Mouse (Mus musculus) stomach, postnatal 0 days (tissue): ENCODE data around the gene Fxyd3. TPM values are rescaled to one million over a fixed set of nuclear protein-coding genes. Genes with fewer than 3 reads are reported as not detected.

Experiments used
- ATAC-seq: fragments of 200-750 bp; cut with Nextera tagmentation; 2 replicates; pipeline ENCODE4 v1.8.0; 2017; ENCODE audit not compliant: low FRiP score, low TSS enrichment
- DNase-seq: peaks from one replicate; pipeline ENCODE4 v3.0.0-alpha.2; 2016; ENCODE audit warnings: low spot score
- H3K27ac ChIP-seq: fragments of 300-500 bp; sonication (generic); replicated peaks from 2 replicates; pipeline ENCODE4 v1.5.1; 2014; ENCODE audit warnings: mild to moderate bottlenecking, control low read depth
- H3K27me3 ChIP-seq: fragments of 300-500 bp; sonication (generic); 2 replicates; pipeline ENCODE4 v1.6.1; 2014; ENCODE audit warnings: low read length; ENCODE audit not compliant: control insufficient read depth, insufficient read depth
- H3K36me3 ChIP-seq: fragments of 300-500 bp; sonication (generic); 2 replicates; pipeline ENCODE4 v1.6.1; 2014; ENCODE audit warnings: low read length, mixed read lengths; ENCODE audit not compliant: control insufficient read depth, insufficient read depth
- H3K4me1 ChIP-seq: fragments of 300-500 bp; sonication (generic); replicated peaks from 2 replicates; pipeline ENCODE4 v1.6.1; 2014; ENCODE audit warnings: antibody characterized with exemption; ENCODE audit not compliant: control insufficient read depth, insufficient read depth
- H3K4me2 ChIP-seq: fragments of 300-500 bp; sonication (generic); replicated peaks from 2 replicates; pipeline ENCODE4 v1.6.1; 2014; ENCODE audit warnings: low read depth, mild to moderate bottlenecking, control low read depth, moderate library complexity
- H3K4me3 ChIP-seq: fragments of 300-500 bp; sonication (generic); 2 replicates; pipeline ENCODE4 v1.5.1; 2014; ENCODE audit warnings: low read depth, low read length, control low read depth
- H3K9ac ChIP-seq: fragments of 300-500 bp; sonication (generic); 2 replicates; pipeline ENCODE4 v1.6.1; 2014; ENCODE audit warnings: mild to moderate bottlenecking, low read length, control low read depth, mixed read lengths
- H3K9me3 ChIP-seq: fragments of 300-500 bp; sonication (generic); 2 replicates; pipeline ENCODE4 v1.6.1; 2016; ENCODE audit warnings: low read length; ENCODE audit not compliant: control insufficient read depth
- CTCF ChIP-seq: IDR thresholded peaks from 2 replicates; pipeline ENCODE4 v1.5.1; 2016; ENCODE audit warnings: antibody characterized with exemption, low read depth, mild to moderate bottlenecking, moderate library complexity
- EP300 ChIP-seq: optimal IDR thresholded peaks from 2 replicates; pipeline ENCODE3; 2016; ENCODE audit warnings: antibody characterized with exemption
- WGBS: fragments of 180-500 bp; shearing (Covaris S2); extraction: QIAGEN DNeasy Blood & Tissue Kit; methylation state at CpG from one replicate; pipeline ENCODE4 v1.1.7; 2014; 5-methylcytosine and 5-hydroxymethylcytosine counted together
- microRNA-seq: library from miRNA; unstranded; fragments of <30 nt; microRNA quantifications from one replicate; pipeline ENCODE4, GENCODE M21; 2016
- polyA plus RNA-seq: library from polyadenylated mRNA; unstranded; fragments of >200 nt; fragmentation: Nextera tagmentation; extraction: Ambion mirVana; gene quantifications from 2 replicates; pipeline ENCODE4 v1.2.1, GENCODE M21; 2015

Fxyd3 gene
- polyA plus RNA-seq, 1 experiment from 2014 or later = 1,122 TPM

DNA sequence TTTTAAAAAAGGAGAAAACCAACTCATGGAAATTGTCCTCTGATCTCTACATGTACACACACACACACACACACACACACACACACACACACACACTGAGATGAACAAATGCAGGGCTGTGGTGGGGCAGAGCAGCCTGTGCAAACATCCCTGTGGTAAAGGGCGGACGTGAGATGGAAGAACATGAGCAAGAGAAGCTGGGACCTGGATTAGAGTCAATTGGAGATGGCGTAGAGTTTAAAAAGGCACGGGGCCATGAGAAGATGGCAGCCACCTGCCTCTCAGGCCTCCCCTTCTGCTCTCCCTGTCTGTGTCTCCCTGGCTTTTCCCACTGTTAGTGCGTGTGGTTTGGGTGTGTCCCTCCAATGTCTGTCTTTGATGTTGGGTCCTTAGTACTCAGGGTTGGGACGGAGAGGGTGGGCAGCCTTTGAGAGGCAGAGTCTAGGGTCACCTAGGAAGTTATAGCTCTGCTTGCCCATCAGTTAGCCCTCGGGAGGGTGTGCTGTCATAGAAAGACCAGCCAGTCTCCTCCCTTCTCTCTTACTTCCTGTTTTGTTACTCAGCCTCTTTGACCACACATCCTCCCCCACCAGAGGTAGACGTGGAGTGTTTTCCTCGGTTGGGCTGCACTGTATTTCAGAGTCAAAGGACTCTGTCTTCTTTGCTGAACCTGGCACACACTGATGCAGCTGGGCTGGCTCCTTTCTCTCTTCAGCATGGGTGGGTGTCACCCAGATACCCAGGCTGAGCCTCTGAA is 42.9 kb downstream of the Fxyd3 start:
- no peaks in the 10 kb centered on the region for H3K27me3 ChIP-seq
- H3K4me2 ChIP-seq = no peak overlapping the region
- no peaks in the 10 kb centered on the region for H3K9me3 ChIP-seq
- 33% methylated on average over 9 of the region's 9 CpGs for WGBS
- H3K9ac ChIP-seq = no peak overlapping the region
- no peaks in the 10 kb centered on the region for H3K4me1 ChIP-seq
- H3K4me3 ChIP-seq = no peak overlapping the region
- DNase-seq (no peak), ATAC-seq (0 out of 2 replicates have a peak, but pooled peaks have one; percentile 36)
- no peak overlapping the region for H3K27ac ChIP-seq
- TF ChIP-seq EP300 (no peak), CTCF (no peak)
- H3K36me3 ChIP-seq = no peaks in the 10 kb centered on the region

DNA sequence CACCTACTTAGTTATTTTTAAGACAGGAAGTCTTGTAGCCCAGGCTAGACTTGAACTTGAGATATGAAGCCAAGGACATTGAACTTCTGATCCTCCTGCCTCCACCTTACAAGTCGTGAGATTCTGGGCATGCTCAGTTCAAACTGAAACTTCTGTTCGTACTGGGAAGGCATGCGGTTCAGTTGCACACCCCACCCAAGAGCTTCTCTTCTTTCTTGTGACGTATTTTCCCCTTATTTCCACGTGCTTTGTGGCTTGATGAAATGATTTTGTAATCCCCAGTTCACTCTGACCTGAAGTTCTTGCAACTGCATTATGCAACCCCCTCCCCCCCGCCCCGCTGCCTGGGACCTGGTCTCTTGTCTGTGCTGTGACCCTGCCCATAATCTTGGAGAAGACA is 44.8 kb downstream of the Fxyd3 start:
- H3K4me2 ChIP-seq = no peak overlapping the region

DNA sequence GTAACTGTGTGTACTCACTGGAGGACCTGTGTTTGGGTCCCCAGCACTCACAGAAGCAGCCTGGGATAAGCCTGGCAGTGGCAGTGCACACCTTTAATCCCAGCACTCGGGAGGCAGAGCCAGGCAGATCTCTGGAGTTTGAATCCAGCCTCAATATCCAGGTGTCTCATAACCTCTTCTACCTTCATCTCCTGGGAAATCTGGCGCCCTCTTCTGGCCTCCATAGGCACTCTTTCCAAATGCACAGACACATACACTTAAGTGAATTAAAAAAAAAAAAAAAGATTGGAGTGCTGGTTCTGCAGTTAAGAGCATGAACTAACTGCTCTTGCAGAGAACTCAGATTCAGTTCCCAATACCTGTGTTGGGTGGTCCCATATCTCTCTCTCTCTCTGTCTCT is 45.8 kb downstream of the Fxyd3 start:
- Histone ChIP-seq H3K36me3 (no peaks in the 10 kb centered on the region), H3K9ac (no peak overlapping the region), H3K4me3 (no peak overlapping the region), H3K27ac (no peak overlapping the region), H3K4me1 (no peaks in the 10 kb centered on the region), H3K27me3 (no peaks in the 10 kb centered on the region), H3K4me2 (no peak overlapping the region), H3K9me3 (no peaks in the 10 kb centered on the region)
- TF ChIP-seq EP300 (no peak), CTCF (no peak)
- DNase-seq (no peak), ATAC-seq (no peak)
- 59% methylated on average over 2 of the region's 2 CpGs for WGBS

More for the DNA sequence above, 44.8 kb downstream of the Fxyd3 start:
- H3K4me3 ChIP-seq = no peak overlapping the region
- H3K9ac ChIP-seq = no peak overlapping the region
- H3K4me1 ChIP-seq = no peaks in the 10 kb centered on the region
- H3K36me3 ChIP-seq = no peaks in the 10 kb centered on the region
- DNase-seq (no peak), ATAC-seq (no peak)
- no peak for TF ChIP-seq EP300
- no peak for TF ChIP-seq CTCF
- H3K27me3 ChIP-seq = no peaks in the 10 kb centered on the region
- 69% methylated on average over 7 of the region's 7 CpGs for WGBS
- no peaks in the 10 kb centered on the region for H3K9me3 ChIP-seq
- no peak overlapping the region for H3K27ac ChIP-seq

DNA sequence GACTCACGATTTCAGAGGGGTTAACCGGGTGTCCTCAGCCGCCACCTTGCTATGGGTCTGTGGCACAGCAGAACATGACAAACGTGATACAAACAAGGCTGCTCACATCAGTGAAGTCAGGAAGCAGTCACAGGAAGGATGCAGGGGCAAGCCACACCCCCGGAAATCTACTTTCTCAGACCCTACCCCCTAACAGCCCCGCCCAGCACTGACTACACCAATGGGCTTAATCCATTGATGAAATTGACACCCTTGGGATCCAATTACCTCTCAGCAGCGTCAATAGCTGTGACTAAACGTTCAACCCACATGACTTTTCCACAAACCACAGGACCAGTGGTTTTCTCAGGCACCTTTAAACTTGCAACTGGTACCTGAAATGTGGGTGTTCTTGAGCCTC is 47.9 kb downstream of the Fxyd3 start:
- Histone ChIP-seq H3K36me3 (no peaks in the 10 kb centered on the region), H3K9me3 (no peaks in the 10 kb centered on the region), H3K27ac (no peak overlapping the region), H3K4me2 (no peak overlapping the region), H3K4me3 (no peak overlapping the region), H3K27me3 (no peaks in the 10 kb centered on the region), H3K4me1 (no peaks in the 10 kb centered on the region), H3K9ac (no peak overlapping the region)
- DNase-seq (no peak), ATAC-seq (no peak)
- 71% methylated on average over 8 of the region's 8 CpGs for WGBS
- no peak for TF ChIP-seq EP300
- no peak for TF ChIP-seq CTCF

Small RNAs within 50 kb of the gene (microRNA-seq; reads per million reads assigned to microRNA genes)
- gene Mir7050 = not detected

Other genes starting within 250 kb of the Fxyd3 start
- gene Ffar3, start 220.5 kb downstream of the Fxyd3 start, polyA plus RNA-seq = 0.22 and 0.30 TPM in 2 replicates
- gene Ffar1, start 215.1 kb downstream of the Fxyd3 start, polyA plus RNA-seq = 0.04 and 0.06 TPM in 2 replicates
- 0.05 and 0.07 TPM in 2 replicates for gene Cd22, start 196.4 kb downstream of the Fxyd3 start, polyA plus RNA-seq
- 0.33 and 0.36 TPM in 2 replicates for gene Mag, start 161.8 kb downstream of the Fxyd3 start, polyA plus RNA-seq
- 0.52 and 0.54 TPM in 2 replicates for gene Hamp2, start 152.0 kb downstream of the Fxyd3 start, polyA plus RNA-seq
- gene Hamp, start 132.7 kb downstream of the Fxyd3 start, polyA plus RNA-seq = 0.45 and 1.6 TPM in 2 replicates
- gene Usf2, start 119.9 kb downstream of the Fxyd3 start, polyA plus RNA-seq = 12.0 and 14.2 TPM in 2 replicates
- gene Lsr, start 103.2 kb downstream of the Fxyd3 start, polyA plus RNA-seq = 101 and 111 TPM in 2 replicates
- 5.3 and 5.7 TPM in 2 replicates for gene Fam187b, start 102.9 kb downstream of the Fxyd3 start, polyA plus RNA-seq
- 13.3 and 16.0 TPM in 2 replicates for gene Fxyd5, start 34.2 kb downstream of the Fxyd3 start, polyA plus RNA-seq
- 19.9 and 20.3 TPM in 2 replicates for gene Fxyd7, start 25.2 kb downstream of the Fxyd3 start, polyA plus RNA-seq
- gene Fxyd1, start 19.5 kb downstream of the Fxyd3 start, polyA plus RNA-seq = 177 and 187 TPM in 2 replicates
- gene Lgi4, start 17.4 kb downstream of the Fxyd3 start, polyA plus RNA-seq = 0.46 and 0.87 TPM in 2 replicates
- gene Hpn, start 38.6 kb upstream of the Fxyd3 start, polyA plus RNA-seq = 17.9 and 21.7 TPM in 2 replicates
- gene Scn1b, start 50.3 kb upstream of the Fxyd3 start, polyA plus RNA-seq = 2.3 and 2.5 TPM in 2 replicates
- gene Gramd1a, start 79.2 kb upstream of the Fxyd3 start, polyA plus RNA-seq = 14.4 and 17.4 TPM in 2 replicates
- gene Scgb2b2, start 213.8 kb upstream of the Fxyd3 start, polyA plus RNA-seq = not detected in 2 replicates
- gene Scgb1b2, start 215.1 kb upstream of the Fxyd3 start, polyA plus RNA-seq = not detected in 2 replicates